Mouse (Mus musculus): Measurements from ENCODE around the gene Bpifb2.

Bpifb2 gene

DNA sequence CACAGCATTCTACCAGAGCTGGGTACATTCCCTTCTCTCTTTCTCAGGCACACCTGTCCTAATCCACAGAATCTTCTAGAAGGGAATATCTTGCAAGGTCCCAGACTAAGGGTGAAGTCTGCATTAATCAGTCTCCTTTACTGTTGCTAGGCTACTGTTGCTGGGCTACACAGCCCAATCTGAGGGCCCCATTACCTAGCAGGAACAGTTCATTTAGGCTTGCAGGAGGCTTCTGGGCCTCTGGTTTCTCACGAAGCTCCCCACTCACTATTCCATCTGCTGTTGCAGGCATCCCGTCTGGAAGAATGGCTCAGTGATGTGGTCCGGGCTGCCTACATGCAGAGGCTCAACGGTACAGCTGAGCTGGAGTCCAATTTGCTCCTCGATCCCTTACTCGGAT is 56.3 kb downstream of the Bpifb2 start:
- DNase-seq (ENCODE audit: low read depth, low spot score): no peak

DNA sequence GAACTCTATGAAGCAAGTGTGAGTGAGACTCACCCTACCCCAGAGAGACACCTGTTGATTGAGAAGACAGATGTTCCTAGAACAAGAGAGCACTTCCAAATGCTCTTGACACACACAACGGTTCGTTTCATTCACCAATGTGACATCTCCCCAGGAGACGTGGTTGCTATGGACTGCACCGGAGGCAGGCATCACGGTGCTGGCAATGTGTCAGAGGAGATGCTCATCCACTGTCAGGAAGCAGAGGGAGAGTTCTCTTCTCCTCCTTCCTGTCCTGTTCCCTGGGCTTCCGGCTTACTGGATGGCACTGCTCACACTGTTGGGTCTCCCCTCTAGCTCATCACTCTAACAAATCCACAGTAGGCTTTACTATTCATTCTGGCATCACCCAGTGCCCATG is 58.5 kb downstream of the Bpifb2 start:
- no peak for DNase-seq (ENCODE audit: low read depth, low spot score)

DNA sequence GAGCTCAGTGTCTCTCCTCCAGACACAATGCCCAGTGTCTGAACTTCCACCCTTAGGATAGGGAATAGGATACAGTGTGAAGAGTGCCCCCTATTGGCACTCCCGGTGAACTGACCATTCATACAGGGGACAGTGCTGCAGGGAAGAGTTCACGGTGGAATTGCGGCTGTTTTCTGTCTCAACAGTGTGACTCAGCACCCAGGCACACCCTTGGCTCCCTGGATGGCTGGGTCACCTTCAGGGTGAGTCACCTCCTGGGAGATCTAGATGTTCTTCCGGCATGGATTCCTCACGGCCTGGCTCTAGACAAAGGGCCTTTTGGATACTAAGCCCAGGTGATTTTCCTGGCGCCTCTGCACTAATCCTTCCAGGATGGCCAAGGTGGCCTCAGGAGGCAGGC is 60.5 kb downstream of the Bpifb2 start:
- peak; percentile 33 for DNase-seq (ENCODE audit: low read depth, low spot score)

DNA sequence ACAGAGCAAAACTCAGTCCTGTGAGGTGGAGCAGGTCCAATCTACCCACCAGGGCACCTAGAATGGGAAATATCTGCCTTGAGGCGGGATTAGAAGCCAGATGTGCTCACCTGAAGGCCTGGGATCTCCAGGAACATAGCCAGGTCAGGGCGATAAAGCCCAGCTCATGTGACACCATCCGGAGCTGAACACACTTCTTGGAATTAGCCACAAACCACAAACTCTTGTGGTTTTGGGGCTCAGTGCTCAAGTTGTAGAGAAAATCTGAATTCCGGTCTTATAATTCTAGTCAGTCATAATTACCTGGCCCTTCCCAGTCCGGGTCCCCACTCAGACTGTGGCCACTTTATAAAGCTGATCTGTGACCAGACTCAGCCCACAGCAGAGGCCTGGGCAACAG is 63.0 kb downstream of the Bpifb2 start, which contains the start of gene Bpifb4:
TSS of gene Bpifb4 (plus strand) at position 370 of the 400 bp plus-strand sequence.
- peak; percentile 51 for DNase-seq (ENCODE audit: low read depth, low spot score)

DNA sequence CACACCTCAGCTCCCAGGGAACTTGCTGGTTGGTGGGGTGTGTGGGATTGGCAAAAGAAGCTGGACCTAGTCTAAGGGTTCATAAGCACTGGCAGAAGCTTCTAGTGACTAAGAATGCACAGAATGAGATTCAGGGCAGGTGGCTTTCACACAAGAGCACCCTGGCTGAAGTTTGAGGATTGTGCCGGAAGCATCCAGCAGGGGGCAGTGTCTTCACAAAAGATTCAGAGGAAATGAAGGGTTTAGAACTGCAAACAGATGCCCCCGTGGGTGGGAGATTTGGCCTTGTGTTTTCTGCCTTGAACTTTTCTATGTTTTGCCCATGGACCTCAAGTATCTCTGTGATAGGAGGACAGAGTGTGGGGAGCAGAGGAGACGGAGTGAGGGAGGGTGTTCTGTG is 68.7 kb downstream of the Bpifb2 start:
- peak; percentile 69 for DNase-seq (ENCODE audit: low read depth, low spot score)

DNA sequence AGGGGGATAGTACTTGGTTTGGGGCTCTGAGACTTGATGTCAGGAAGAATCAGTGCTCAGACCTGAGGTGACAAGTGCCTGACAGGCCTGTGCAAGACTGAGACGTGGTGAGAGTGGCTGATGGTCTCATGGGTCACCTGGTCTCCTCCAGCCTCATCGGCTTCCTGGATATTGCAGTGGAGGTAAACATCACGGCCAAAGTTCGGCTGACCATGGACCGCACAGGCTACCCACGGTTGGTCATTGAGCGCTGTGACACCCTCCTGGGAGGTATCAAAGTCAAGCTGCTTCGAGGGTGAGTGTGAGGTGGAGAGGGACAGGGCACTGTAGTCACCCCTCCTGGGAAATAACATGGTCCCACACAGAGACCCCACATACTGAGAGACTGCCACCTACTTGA is 69.7 kb downstream of the Bpifb2 start:
- DNase-seq (ENCODE audit: low read depth, low spot score): no peak

Data from 3T3-L1 (cell line).